Mouse (Mus musculus) forebrain, embryonic 16.5 days (tissue): ENCODE measurements at regions not wholly inside any gene's neighbourhood (a gene's known extent, or its start where the extent isn't known, plus 50 kb on each side); places are given as distances from the start of the nearest gene placed in this dataset.

Source experiments
- ATAC-seq: fragments of 200-750 bp; cut with Nextera tagmentation; 2 replicates; pipeline ENCODE4 v1.8.0; 2017; ENCODE audit warnings: mild to moderate bottlenecking, moderate library complexity
- H3K27ac ChIP-seq: fragments of 300-500 bp; sonication (generic); 2 replicates; pipeline ENCODE4 v1.5.1; 2014; ENCODE audit warnings: low read length, control low read depth
- H3K27me3 ChIP-seq: fragments of 300-500 bp; sonication (generic); replicated peaks from 2 replicates; pipeline ENCODE4 v1.6.1; 2014; ENCODE audit warnings: low read length; ENCODE audit not compliant: control insufficient read depth, insufficient read depth
- H3K36me3 ChIP-seq: fragments of 300-500 bp; sonication (generic); 2 replicates; pipeline ENCODE4 v1.6.1; 2014; ENCODE audit not compliant: control insufficient read depth, insufficient read depth
- H3K4me1 ChIP-seq: fragments of 300-500 bp; sonication (generic); replicated peaks from 2 replicates; pipeline ENCODE4 v1.6.1; 2014; ENCODE audit warnings: low read length; ENCODE audit not compliant: control insufficient read depth, insufficient read depth
- H3K4me2 ChIP-seq: fragments of 300-500 bp; sonication (generic); 2 replicates; pipeline ENCODE4 v1.6.1; 2014; ENCODE audit warnings: mild to moderate bottlenecking, low read length, control low read depth
- H3K4me3 ChIP-seq: fragments of 300-500 bp; sonication (generic); replicated peaks from 2 replicates; pipeline ENCODE4 v1.5.1; 2014; ENCODE audit warnings: mild to moderate bottlenecking, low read length, control low read depth
- H3K9ac ChIP-seq: fragments of 300-500 bp; sonication (generic); replicated peaks from 2 replicates; pipeline ENCODE4 v1.6.1; 2014; ENCODE audit warnings: low read depth, low read length, control low read depth
- H3K9me3 ChIP-seq: fragments of 300-500 bp; sonication (generic); 2 replicates; pipeline ENCODE4 v1.6.1; 2016; ENCODE audit warnings: low read length; ENCODE audit not compliant: control insufficient read depth
- WGBS: fragments of 180-500 bp; shearing (Covaris S2); extraction: QIAGEN DNeasy Blood & Tissue Kit; methylation state at CpG from one replicate; pipeline ENCODE4 v1.1.7; 2014; 5-methylcytosine and 5-hydroxymethylcytosine counted together

GRCm38 (mm10) chr12:6815775-6816577 lies 1161.5 kb upstream of the Apob start:
- no peak overlapping the region for H3K4me2 ChIP-seq
- H3K9me3 ChIP-seq, result no peaks in the 10 kb centered on the region
- H3K27ac ChIP-seq, result peak overlapping the region; percentile 44
- H3K4me3 ChIP-seq, result no peak overlapping the region
- H3K9ac ChIP-seq, result no peak overlapping the region
- no peaks in the 10 kb centered on the region for H3K27me3 ChIP-seq
- no peak for ATAC-seq
- H3K4me1 ChIP-seq, result no peaks in the 10 kb centered on the region
- H3K36me3 ChIP-seq, result no peaks in the 10 kb centered on the region
- 74% methylated on average over 4 of the region's 4 CpGs for WGBS

GRCm38 (mm10) chr12:6832933-6833332 lies 1144.5 kb upstream of the Apob start:
- Histone ChIP-seq H3K27me3 (no peaks in the 10 kb centered on the region), H3K4me2 (no peak overlapping the region), H3K9me3 (no peaks in the 10 kb centered on the region), H3K27ac (no peak overlapping the region), H3K4me1 (no peaks in the 10 kb centered on the region), H3K4me3 (no peak overlapping the region), H3K9ac (no peak overlapping the region), H3K36me3 (no peaks in the 10 kb centered on the region)
- WGBS, result 14% methylated on average over 3 of the region's 3 CpGs
- no peak for ATAC-seq

GRCm38 (mm10) chr12:6837581-6837980 lies 1139.9 kb upstream of the Apob start:
- WGBS, result 87% methylated on average over 2 of the region's 2 CpGs
- no peaks in the 10 kb centered on the region for H3K4me1 ChIP-seq
- no peaks in the 10 kb centered on the region for H3K9me3 ChIP-seq
- H3K4me2 ChIP-seq, result no peak overlapping the region
- no peak overlapping the region for H3K9ac ChIP-seq
- H3K36me3 ChIP-seq, result no peaks in the 10 kb centered on the region
- no peak overlapping the region for H3K4me3 ChIP-seq
- no peaks in the 10 kb centered on the region for H3K27me3 ChIP-seq
- no peak for ATAC-seq
- no peak overlapping the region for H3K27ac ChIP-seq

- no peak overlapping the region for H3K9ac ChIP-seq
- WGBS, result 85% methylated on average over 4 of the region's 4 CpGs
These were observed 1129.0 kb upstream of the Apob start for GRCm38 (mm10) chr12:6848483-6848882.

GRCm38 (mm10) chr12:6865916-6866315 lies 1111.5 kb upstream of the Apob start:
- H3K4me3 ChIP-seq, result no peak overlapping the region
- ATAC-seq, result no peak
- H3K4me1 ChIP-seq, result no peaks in the 10 kb centered on the region
- H3K4me2 ChIP-seq, result no peak overlapping the region
- no peaks in the 10 kb centered on the region for H3K9me3 ChIP-seq
- H3K27ac ChIP-seq, result no peak overlapping the region
- no peak overlapping the region for H3K9ac ChIP-seq
- no peaks in the 10 kb centered on the region for H3K36me3 ChIP-seq
- H3K27me3 ChIP-seq, result no peaks in the 10 kb centered on the region

More at GRCm38 (mm10) chr12:6848483-6848882, 1129.0 kb upstream of the Apob start:
- no peaks in the 10 kb centered on the region for H3K36me3 ChIP-seq
- H3K4me1 ChIP-seq, result no peaks in the 10 kb centered on the region
- ATAC-seq, result no peak
- H3K27me3 ChIP-seq, result no peaks in the 10 kb centered on the region
- no peak overlapping the region for H3K4me2 ChIP-seq
- H3K27ac ChIP-seq, result no peak overlapping the region
- H3K9me3 ChIP-seq, result no peaks in the 10 kb centered on the region
- no peak overlapping the region for H3K4me3 ChIP-seq
